Mouse (Mus musculus): ENCODE measurements at regions not wholly inside any gene's neighbourhood (a gene's known extent, or its start where the extent isn't known, plus 50 kb on each side); places are given as distances from the start of the nearest gene placed in this dataset.
"Not testable (repeated sequence)": the region's sequence is repeated elsewhere in the genome, so short reads cannot be mapped to it uniquely, and the experiment has no call there.

DNA sequence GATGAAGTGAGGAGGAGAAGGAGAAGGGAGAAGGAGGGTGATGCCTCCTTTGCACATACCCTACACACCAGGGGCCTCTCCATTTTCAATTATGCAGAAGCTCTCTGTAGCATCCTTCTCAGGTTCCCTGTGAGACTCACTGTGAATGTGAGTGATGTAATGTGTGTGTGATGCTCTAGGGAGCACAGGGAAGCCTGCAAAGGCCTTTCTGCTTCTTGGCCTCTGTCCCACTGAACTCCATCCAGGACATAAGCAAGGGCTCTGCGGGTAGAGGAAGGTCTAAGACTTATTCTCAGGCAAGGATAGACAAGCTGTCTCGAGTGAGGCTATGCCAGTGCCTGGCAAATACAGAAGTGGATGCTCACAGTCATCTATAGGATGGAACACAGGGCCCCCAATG, 73.0 kb upstream of the Slc1a3 start:
- Histone ChIP-seq H3K4me3 (replicated peaks) (no peak overlapping the region), H3K36me3 (no peaks in the 10 kb centered on the region), H3K27ac (no peak overlapping the region), H3K4me2 (replicated peaks) (no peak overlapping the region), H3K27me3 (no peaks in the 10 kb centered on the region), H3K9me3 (no peaks in the 10 kb centered on the region), H3K4me1 (replicated peaks) (peaks cover 26% of the 10 kb centered on the region), H3K9ac (replicated peaks) (no peak overlapping the region)
- no peak for ATAC-seq
- 92% methylated on average over 2 of the region's 2 CpGs for WGBS

DNA sequence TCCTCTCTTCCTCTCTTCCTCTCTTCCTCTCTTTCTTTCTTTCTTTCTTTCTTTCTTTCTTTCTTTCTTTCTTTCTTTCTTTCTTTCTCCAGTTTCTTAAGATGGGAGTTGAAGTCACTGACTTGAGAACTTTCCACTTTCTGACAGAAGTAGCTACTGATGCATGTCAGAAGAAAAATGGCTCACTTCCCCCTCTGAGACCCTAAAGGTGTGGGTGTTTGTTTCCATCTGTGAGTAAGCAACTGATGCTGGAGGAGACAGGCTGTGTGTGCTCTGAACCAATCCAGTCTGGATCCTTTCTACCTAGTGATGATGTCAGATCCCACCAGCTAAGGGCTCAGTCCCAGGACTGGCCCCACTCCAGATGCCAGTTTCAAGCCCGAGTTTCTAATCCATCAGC, 72.5 kb upstream of the Slc1a3 start:
- no peak overlapping the region for H3K27ac ChIP-seq
- H3K9me3 ChIP-seq: no peaks in the 10 kb centered on the region
- peaks cover 26% of the 10 kb centered on the region for H3K4me1 ChIP-seq (replicated peaks)
- H3K9ac ChIP-seq (replicated peaks): no peak overlapping the region
- no peak for ATAC-seq
- H3K27me3 ChIP-seq: no peaks in the 10 kb centered on the region
- WGBS: 41% methylated on average over 1 of the region's 1 CpGs
- H3K4me2 ChIP-seq (replicated peaks): no peak overlapping the region
- no peak overlapping the region for H3K4me3 ChIP-seq (replicated peaks)
- H3K36me3 ChIP-seq: no peaks in the 10 kb centered on the region

DNA sequence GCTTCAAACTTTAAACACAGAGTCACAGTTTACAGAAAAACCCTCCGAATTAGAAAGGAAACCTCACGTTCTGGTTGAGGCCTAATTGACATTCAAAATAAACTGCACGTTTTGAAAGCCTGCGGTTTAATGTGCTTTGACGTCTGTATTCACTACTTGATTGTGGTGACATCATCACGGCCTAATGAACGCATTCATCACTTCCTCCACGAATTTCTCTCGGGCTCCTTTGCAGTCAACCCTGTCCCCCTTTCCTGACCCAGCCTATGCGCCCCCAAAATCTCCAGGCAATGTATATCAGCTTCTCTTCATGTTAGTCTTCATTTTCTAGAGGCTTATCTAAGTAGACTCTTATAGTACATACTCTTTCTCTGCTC, 71.6 kb upstream of the Slc1a3 start:
- Histone ChIP-seq H3K9me3 (no peaks in the 10 kb centered on the region), H3K4me1 (replicated peaks) (peaks cover 26% of the 10 kb centered on the region), H3K9ac (replicated peaks) (no peak overlapping the region), H3K27ac (peak overlapping the region; percentile 10; the same call in 1 of the 2 replicates), H3K36me3 (no peaks in the 10 kb centered on the region), H3K4me2 (replicated peaks) (no peak overlapping the region), H3K4me3 (replicated peaks) (no peak overlapping the region), H3K27me3 (no peaks in the 10 kb centered on the region)
- ATAC-seq: no peak
- 53% methylated on average over 10 of the region's 10 CpGs for WGBS

DNA sequence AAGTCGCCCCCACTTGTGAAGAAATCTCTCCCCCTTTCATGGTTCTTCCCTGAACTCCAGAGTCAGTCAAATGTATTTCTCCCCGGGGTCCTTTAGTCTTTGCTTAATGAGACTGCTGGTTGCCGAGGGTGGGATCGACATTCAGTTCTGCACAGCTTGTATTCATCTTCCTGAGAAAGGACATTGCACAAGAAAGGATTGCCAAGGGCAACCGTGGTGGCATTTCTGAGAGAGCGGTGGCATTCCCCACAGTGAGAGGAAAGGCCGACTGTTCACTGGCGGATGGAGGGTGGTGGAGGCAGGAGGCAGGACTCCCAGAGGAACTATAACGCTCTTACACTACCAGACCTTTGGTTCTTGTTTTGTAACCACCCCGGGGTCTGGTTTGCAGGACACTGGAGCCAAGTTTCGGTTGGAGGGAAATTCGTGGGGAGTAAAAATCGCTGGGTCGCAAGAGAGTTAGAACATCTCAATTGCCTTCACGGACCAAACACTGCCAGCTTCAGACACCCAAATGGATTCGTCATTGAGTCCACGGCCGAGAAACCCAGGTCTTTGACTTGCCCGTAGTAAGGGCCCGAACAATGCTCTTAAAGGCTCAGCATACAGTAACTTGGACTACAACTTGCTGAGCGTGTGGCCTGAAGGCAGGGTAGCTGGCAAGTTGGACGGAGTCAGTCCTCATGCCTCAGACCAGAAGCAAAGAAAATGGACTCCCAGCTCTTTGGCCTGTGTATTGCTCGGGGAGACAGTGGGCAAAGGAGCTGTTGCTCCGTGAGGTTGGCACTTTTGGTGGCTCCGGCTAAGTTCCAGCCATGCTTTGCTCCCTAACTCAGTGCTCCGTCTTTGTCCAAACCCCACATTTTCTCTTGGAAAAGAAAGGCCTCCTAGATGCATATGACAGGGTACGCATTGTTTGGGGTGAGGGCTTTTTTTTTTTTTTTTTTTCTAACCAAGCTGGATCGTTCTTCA, 70.9 kb upstream of the Slc1a3 start:
- WGBS: 48% methylated on average over 28 of the region's 28 CpGs
- H3K27me3 ChIP-seq: no peaks in the 10 kb centered on the region
- no peaks in the 10 kb centered on the region for H3K36me3 ChIP-seq
- no peaks in the 10 kb centered on the region for H3K9me3 ChIP-seq
- ATAC-seq: peak; percentile 81
- peak overlapping the region; percentile 68 for H3K27ac ChIP-seq
- peak overlapping the region; percentile 6; the same call in 1 of the 2 replicates for H3K4me2 ChIP-seq (replicated peaks)
- no peak overlapping the region for H3K4me3 ChIP-seq (replicated peaks)
- H3K9ac ChIP-seq (replicated peaks): no peak overlapping the region
- H3K4me1 ChIP-seq (replicated peaks): peaks cover 26% of the 10 kb centered on the region

DNA sequence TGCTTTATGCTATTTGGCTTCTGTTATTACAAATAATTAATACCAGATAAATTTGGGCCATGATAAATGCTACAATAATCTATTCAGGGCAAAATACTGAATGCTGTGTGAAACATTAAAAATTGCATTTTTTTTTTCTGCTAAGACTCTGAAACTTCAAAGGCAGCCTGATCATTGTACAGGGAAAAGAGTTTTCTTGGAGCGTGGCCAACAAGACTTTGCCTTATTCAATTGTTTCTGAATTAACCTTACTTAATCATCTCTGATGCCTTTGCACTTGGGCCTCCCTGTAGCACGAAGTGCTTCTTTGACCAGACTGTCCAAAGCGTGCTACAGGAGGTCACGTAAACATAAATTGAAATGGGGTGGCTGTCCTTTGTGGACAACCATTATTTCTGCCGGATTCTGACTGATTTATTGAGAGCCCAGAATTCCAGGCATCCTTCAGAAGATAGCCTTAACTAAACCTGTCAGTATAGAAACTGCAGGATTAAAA, 69.9 kb upstream of the Slc1a3 start:
- no peak overlapping the region for H3K4me2 ChIP-seq (replicated peaks)

DNA sequence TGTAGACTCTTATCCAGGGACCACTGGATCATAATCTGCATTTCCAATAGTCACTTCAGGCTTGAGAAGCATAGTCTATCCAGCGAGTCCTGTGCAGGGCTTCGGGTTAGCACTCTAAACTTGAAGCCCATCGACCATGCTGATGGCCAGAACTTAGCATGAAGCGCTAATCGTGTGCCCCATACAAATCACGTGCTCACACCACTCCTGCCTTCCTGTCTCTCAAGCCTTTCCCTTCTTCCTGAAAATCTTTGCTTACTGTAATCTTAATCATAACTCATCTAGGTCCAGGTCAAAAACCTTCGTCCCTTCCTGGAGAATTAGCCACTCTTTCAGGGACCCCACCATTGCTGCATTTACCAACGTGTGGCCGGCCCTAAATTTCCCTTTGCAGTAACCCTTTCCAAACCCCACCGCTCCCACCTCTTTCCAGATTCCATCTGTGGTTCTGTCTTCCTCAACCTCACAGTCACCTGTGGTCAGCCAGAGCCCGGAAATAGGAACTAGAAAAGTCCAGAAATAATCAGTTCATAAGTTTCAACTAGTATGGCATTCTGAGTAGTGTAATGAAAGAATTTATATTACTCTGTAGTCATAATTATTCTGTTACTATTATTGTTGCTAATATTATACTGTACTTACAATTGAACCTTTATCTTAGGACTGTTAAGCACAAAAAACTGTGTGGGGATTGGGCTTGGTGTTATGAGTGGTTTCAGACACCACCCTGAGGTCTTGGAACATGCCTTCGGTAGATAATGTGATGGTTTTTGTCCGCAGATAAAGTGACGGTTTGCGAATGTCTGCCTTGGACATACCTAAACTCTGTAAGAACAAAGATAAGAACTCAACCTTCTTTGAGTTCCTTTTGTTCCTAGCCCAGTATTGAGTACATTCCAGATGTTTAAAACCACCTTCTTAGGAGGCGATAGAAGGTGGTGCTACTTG, 57.3 kb upstream of the Slc1a3 start:
- no peak for ATAC-seq
- Histone ChIP-seq H3K9ac (replicated peaks) (no peak overlapping the region), H3K4me1 (replicated peaks) (no peaks in the 10 kb centered on the region), H3K36me3 (no peaks in the 10 kb centered on the region), H3K4me3 (replicated peaks) (no peak overlapping the region), H3K27me3 (no peaks in the 10 kb centered on the region), H3K4me2 (replicated peaks) (no peak overlapping the region), H3K9me3 (no peaks in the 10 kb centered on the region), H3K27ac (no peak overlapping the region)
- WGBS: 93% methylated on average over 16 of the region's 16 CpGs

More for the DNA sequence above, 69.9 kb upstream of the Slc1a3 start:
- 55% methylated on average over 5 of the region's 5 CpGs for WGBS
- H3K9me3 ChIP-seq: no peaks in the 10 kb centered on the region
- H3K36me3 ChIP-seq: no peaks in the 10 kb centered on the region
- no peak overlapping the region for H3K9ac ChIP-seq (replicated peaks)
- H3K27ac ChIP-seq: peak overlapping the region; percentile 68
- H3K27me3 ChIP-seq: no peaks in the 10 kb centered on the region
- no peak for ATAC-seq
- H3K4me3 ChIP-seq (replicated peaks): no peak overlapping the region
- H3K4me1 ChIP-seq (replicated peaks): peaks cover 18% of the 10 kb centered on the region

DNA sequence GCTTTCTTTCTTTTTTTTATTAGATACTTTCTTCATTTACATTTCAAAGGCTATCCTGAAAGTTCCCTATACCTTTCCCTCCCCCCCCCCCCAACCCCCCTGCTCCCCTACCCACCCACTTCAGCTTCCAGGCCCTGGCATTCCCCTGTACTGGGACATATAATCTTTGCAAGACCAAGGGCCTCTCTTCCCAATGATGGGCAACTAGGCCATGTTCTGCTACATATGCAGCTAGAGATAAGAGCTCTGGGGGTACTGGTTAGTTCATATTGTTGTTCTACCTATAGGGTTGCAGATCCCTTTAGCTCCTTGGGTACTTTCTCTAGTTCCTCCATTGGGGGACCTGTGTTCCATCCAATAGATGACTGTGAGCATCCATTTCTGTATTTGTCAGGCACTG, 55.6 kb upstream of the Slc1a3 start:
- H3K4me3 ChIP-seq (replicated peaks); H3K4me2 ChIP-seq (replicated peaks); H3K9ac ChIP-seq (replicated peaks); H3K27me3 ChIP-seq; ATAC-seq; H3K4me1 ChIP-seq (replicated peaks); H3K9me3 ChIP-seq; H3K36me3 ChIP-seq; H3K27ac ChIP-seq: not testable (repeated sequence)

DNA sequence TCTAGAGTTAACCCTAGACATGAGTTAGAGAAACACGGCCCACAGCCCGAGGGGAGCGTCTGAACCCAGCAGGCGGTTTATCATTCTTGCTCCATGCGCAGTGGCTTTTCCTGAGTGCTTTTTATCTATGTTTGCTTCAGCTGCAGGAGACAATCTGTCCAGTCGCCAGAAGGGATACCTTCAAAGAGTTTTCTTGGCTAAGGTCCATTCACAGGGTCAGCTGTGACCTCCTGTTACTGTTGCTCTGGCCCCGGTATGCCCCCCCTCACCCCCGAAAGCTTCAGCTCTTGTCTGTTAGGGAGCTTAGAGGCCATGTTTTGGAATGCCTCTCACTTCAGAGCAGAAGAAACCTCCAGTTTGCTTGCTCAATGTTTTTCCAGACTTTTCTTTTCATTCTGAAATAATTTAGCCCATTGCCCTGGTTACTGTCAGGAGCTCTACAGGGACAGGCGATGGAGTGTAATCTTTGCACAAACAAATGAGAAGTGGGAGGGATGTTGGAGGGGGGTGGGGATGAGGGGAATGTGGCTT, 51.2 kb upstream of the Slc1a3 start:
- no peaks in the 10 kb centered on the region for H3K9me3 ChIP-seq
- no peak overlapping the region for H3K27ac ChIP-seq

DNA sequence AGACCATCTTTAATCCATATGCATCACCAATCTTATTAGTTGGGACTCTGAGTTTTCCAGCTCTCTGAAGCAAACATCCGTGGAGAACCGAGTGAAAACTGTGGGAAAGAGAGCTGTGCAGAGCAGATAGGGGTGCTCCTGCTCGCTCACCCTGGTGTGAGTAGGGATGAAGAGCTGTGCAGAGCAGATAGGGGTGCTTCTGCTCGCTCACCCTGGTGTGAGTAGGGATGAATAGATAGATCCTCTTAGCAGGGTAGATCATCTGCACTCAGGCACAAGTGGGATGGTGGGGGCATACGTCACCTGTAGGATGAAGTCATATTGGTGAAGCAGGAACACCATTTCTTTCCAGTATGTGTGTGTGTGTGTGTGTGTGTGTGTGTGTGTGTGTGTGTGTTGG, 50.6 kb upstream of the Slc1a3 start:
- no peak for ATAC-seq
- no peak overlapping the region for H3K27ac ChIP-seq
- no peak overlapping the region for H3K9ac ChIP-seq (replicated peaks)
- WGBS: 84% methylated on average over 5 of the region's 5 CpGs
- H3K4me3 ChIP-seq (replicated peaks): no peak overlapping the region
- H3K9me3 ChIP-seq: no peaks in the 10 kb centered on the region
- no peak overlapping the region for H3K4me2 ChIP-seq (replicated peaks)
- no peaks in the 10 kb centered on the region for H3K27me3 ChIP-seq
- H3K4me1 ChIP-seq (replicated peaks): no peaks in the 10 kb centered on the region
- H3K36me3 ChIP-seq: no peaks in the 10 kb centered on the region

More for the DNA sequence above, 51.2 kb upstream of the Slc1a3 start:
- peak; percentile 66 for ATAC-seq
- H3K4me3 ChIP-seq (replicated peaks): no peak overlapping the region
- no peaks in the 10 kb centered on the region for H3K4me1 ChIP-seq (replicated peaks)
- no peaks in the 10 kb centered on the region for H3K36me3 ChIP-seq
- 51% methylated on average over 9 of the region's 9 CpGs for WGBS
- H3K27me3 ChIP-seq: no peaks in the 10 kb centered on the region
- H3K4me2 ChIP-seq (replicated peaks): no peak overlapping the region
- no peak overlapping the region for H3K9ac ChIP-seq (replicated peaks)
